ENCODE assay signal across 33 mouse cellular contexts in genomic region chr13:115035387-115035786, GRCm38 (mm10).
"Had no signal": no experiment of that assay in that cellular context is flagged by ENCODE, and none has a peak within 500 bp of the region (broad histone marks: within the 10 kb centered on the region; RNA-seq: fewer than 3 reads in every experiment).

No protein-coding gene starts in this region.

- ATAC-seq: liver, embryonic 12.5 days; liver, postnatal 0 days; lung, postnatal 0 days; midbrain, embryonic 13.5 days; midbrain, embryonic 15.5 days; midbrain, embryonic 16.5 days had no signal

- H3K4me3 ChIP-seq: limb, embryonic 10.5 days; limb, embryonic 12.5 days; limb, embryonic 13.5 days; limb, embryonic 15.5 days; liver, embryonic 12.5 days; liver, embryonic 13.5 days; liver, embryonic 15.5 days; lung, embryonic 15.5 days; megakaryocyte, embryonic 14.5 days; midbrain, embryonic 10.5 days; midbrain, embryonic 12.5 days; midbrain, embryonic 13.5 days; midbrain, embryonic 15.5 days; myocyte; neural tube, embryonic 12.5 days; neural tube, embryonic 13.5 days had no signal

- H3K36me3 ChIP-seq: limb, embryonic 10.5 days; limb, embryonic 12.5 days; limb, embryonic 13.5 days; limb, embryonic 15.5 days; liver, embryonic 12.5 days; liver, embryonic 13.5 days; liver, embryonic 15.5 days; lung, embryonic 15.5 days; midbrain, embryonic 10.5 days; midbrain, embryonic 12.5 days; midbrain, embryonic 13.5 days; midbrain, embryonic 15.5 days; neural tube, embryonic 12.5 days; neural tube, embryonic 13.5 days had no signal

- H3K9ac ChIP-seq: limb, embryonic 12.5 days; limb, embryonic 13.5 days; limb, embryonic 15.5 days; liver, embryonic 12.5 days; liver, embryonic 13.5 days; liver, embryonic 14.5 days; liver, embryonic 15.5 days; liver, postnatal 0 days; lung, embryonic 14.5 days; lung, embryonic 15.5 days; midbrain, embryonic 12.5 days; midbrain, embryonic 13.5 days; midbrain, embryonic 15.5 days; neural tube, embryonic 12.5 days; neural tube, embryonic 13.5 days had no signal

- H3K27ac ChIP-seq: limb, embryonic 10.5 days; limb, embryonic 12.5 days; limb, embryonic 13.5 days; limb, embryonic 15.5 days; liver, embryonic 12.5 days; liver, embryonic 13.5 days; liver, embryonic 14.5 days; liver, embryonic 15.5 days; lung, embryonic 15.5 days; macrophage; midbrain, embryonic 10.5 days; midbrain, embryonic 12.5 days; midbrain, embryonic 13.5 days; midbrain, embryonic 15.5 days; neural tube, embryonic 12.5 days; neural tube, embryonic 13.5 days had no signal

- H3K4me2 ChIP-seq: limb, embryonic 12.5 days; limb, embryonic 13.5 days; limb, embryonic 15.5 days; liver, embryonic 11.5 days; liver, embryonic 12.5 days; liver, embryonic 13.5 days; liver, embryonic 15.5 days; lung, embryonic 14.5 days; lung, embryonic 15.5 days; midbrain, embryonic 11.5 days; midbrain, embryonic 12.5 days; midbrain, embryonic 13.5 days; midbrain, embryonic 15.5 days; neural tube, embryonic 12.5 days; neural tube, embryonic 13.5 days had no signal

- DNase-seq: left cerebral cortex, postnatal 4 days; liver; liver, embryonic 13.5 days; liver, postnatal 0 days; lung, adult 18-20 months; lung, adult 2 months; lung, embryonic 14.5 days; lung, postnatal 10 days; lung, postnatal 14 days; lung, postnatal 36 days; lung, postnatal 4 days; midbrain, embryonic 14.5 days had no signal

- H3K27me3 ChIP-seq: limb, embryonic 12.5 days; limb, embryonic 13.5 days; limb, embryonic 15.5 days; liver, embryonic 12.5 days; liver, embryonic 13.5 days; liver, embryonic 15.5 days; lung, embryonic 15.5 days; megakaryocyte, embryonic 14.5 days; midbrain, embryonic 12.5 days; midbrain, embryonic 13.5 days; midbrain, embryonic 15.5 days; neural tube, embryonic 12.5 days; neural tube, embryonic 13.5 days had no signal

- H3K4me1 ChIP-seq: limb, embryonic 10.5 days; limb, embryonic 12.5 days; limb, embryonic 13.5 days; limb, embryonic 15.5 days; liver, embryonic 12.5 days; liver, embryonic 13.5 days; liver, embryonic 15.5 days; megakaryocyte, embryonic 14.5 days; midbrain, embryonic 10.5 days; midbrain, embryonic 12.5 days; midbrain, embryonic 13.5 days; midbrain, embryonic 15.5 days; neural tube, embryonic 12.5 days; neural tube, embryonic 13.5 days had no signal

- H3K9me3 ChIP-seq: limb, embryonic 10.5 days; limb, embryonic 12.5 days; limb, embryonic 13.5 days; limb, embryonic 15.5 days; liver, embryonic 12.5 days; liver, embryonic 13.5 days; liver, embryonic 15.5 days; lung, embryonic 15.5 days; megakaryocyte, embryonic 14.5 days; midbrain, embryonic 10.5 days; midbrain, embryonic 12.5 days; midbrain, embryonic 13.5 days; midbrain, embryonic 15.5 days; neural tube, embryonic 12.5 days; neural tube, embryonic 13.5 days had no signal
